Mouse (Mus musculus) ES-E14 (cell line): Measurements from ENCODE around the gene Olfr1428. TPM values are rescaled to one million over a fixed set of nuclear protein-coding genes. Genes with fewer than 3 reads are reported as not detected.
"Not testable (repeated sequence)": the region's sequence is repeated elsewhere in the genome, so short reads cannot be mapped to it uniquely, and the experiment has no call there.

Source experiments
- DNase-seq: peaks from one replicate; pipeline ENCODE4 v3.0.0-alpha.2; 2013; ENCODE audit warnings: low read depth, low spot score
- H3K27ac ChIP-seq: 2 replicates; pipeline ENCODE4 v1.5.1; 2012; ENCODE audit warnings: low read depth, mild to moderate bottlenecking, low read length, moderate library complexity, mixed read lengths; ENCODE audit not compliant: poor library complexity, insufficient read depth, severe bottlenecking
- H3K36me3 ChIP-seq: 2 replicates; pipeline ENCODE4 v1.6.1; 2012; ENCODE audit warnings: mild to moderate bottlenecking, low read length, moderate library complexity, mixed read lengths; ENCODE audit not compliant: control insufficient read depth, poor library complexity, insufficient read depth, severe bottlenecking
- H3K4me1 ChIP-seq, 2 experiments: fragments of 150-350 bp in 1 of 2; sonication (generic) in 1 of 2; 2 replicates each; pipeline ENCODE4 v1.6.1; 2012; ENCODE audit warnings: low read length in 2 of 2, mild to moderate bottlenecking in 1 of 2, mixed read lengths in 1 of 2; ENCODE audit not compliant: control insufficient read depth in 2 of 2, insufficient read depth in 2 of 2, poor library complexity in 1 of 2
- H3K4me3 ChIP-seq, 2 experiments: fragments of 150-350 bp in 1 of 2; sonication (generic) in 1 of 2; 2 replicates each; pipeline ENCODE4 v1.5.1; 2012; ENCODE audit warnings: low read length in 2 of 2, low read depth in 1 of 2, mild to moderate bottlenecking in 1 of 2, mixed read lengths in 1 of 2; ENCODE audit not compliant: insufficient read depth in 1 of 2, poor library complexity in 1 of 2, severe bottlenecking in 1 of 2
- H3K9ac ChIP-seq: 2 replicates; pipeline ENCODE4 v1.6.1; 2012; ENCODE audit warnings: low read depth, mild to moderate bottlenecking, low read length, mixed read lengths; ENCODE audit not compliant: poor library complexity, insufficient read depth, severe bottlenecking
- H3K9me3 ChIP-seq: fragments of 150-350 bp; sonication (generic); 2 replicates; pipeline ENCODE4 v1.6.1; 2012; ENCODE audit warnings: low read depth, mild to moderate bottlenecking, low read length; ENCODE audit not compliant: control insufficient read depth, insufficient read depth
- CHD2 ChIP-seq: IDR thresholded peaks from 2 replicates; pipeline ENCODE4 v1.6.1; 2014; ENCODE audit warnings: mild to moderate bottlenecking, low read depth, low read length, inconsistent platforms
- HCFC1 ChIP-seq: IDR thresholded peaks from 2 replicates; pipeline ENCODE4 v1.6.1; 2012; ENCODE audit warnings: low read length, inconsistent platforms, borderline replicate concordance; ENCODE audit not compliant: insufficient read depth
- MAFK ChIP-seq: IDR thresholded peaks from 2 replicates; pipeline ENCODE4 v1.6.1; 2014; ENCODE audit warnings: mild to moderate bottlenecking, low read depth, low read length, inconsistent platforms; ENCODE audit not compliant: insufficient read depth
- ZC3H11A ChIP-seq: IDR thresholded peaks from 2 replicates; pipeline ENCODE4 v1.6.1; 2012; ENCODE audit warnings: low read depth, mild to moderate bottlenecking, inconsistent platforms, low read length, borderline replicate concordance
- ZNF384 ChIP-seq: IDR thresholded peaks from 2 replicates; pipeline ENCODE4 v1.6.1; 2012; ENCODE audit warnings: low read depth, low read length, inconsistent platforms
- in situ Hi-C, 2 experiments: fragments of 600-800 bp; cut with MboI; formaldehyde crosslinking; loops; one replicate each; pipeline ENCODE4 v1.15.1; 2025; ENCODE audit warnings: low sequenced_read_pairs in 2 of 2, inconsistent platforms in 1 of 2; ENCODE audit not compliant: unreplicated experiment in 2 of 2
- total RNA-seq: library from RNA; depleted of rRNA; stranded (reverse); fragments of 300-350 nt; gene quantifications from 2 replicates; pipeline ENCODE4 v1.2.3, GENCODE M21; 2012

The Olfr1428 gene
- total RNA-seq, 1 experiment = not detected

DNA sequence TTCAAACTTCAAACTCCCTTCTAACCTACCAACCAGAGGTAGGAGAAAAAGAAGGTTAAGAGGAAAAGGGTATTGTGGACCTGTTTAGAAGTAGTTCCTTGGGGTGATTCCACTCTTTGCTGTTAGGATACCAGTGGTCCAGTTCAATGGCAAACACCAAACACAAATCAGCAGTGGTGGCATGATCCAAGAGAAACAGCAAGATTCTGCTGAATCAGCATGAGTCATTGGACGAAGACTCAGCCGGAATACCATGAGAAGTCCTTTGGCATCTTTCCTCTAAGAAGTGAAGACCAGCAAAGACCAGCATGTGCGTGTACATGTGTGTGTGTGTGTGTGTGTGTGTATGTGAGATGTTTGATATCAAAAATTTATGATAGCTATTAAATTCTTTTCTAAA, 767 bp upstream of the Olfr1428 start:
- in situ Hi-C loops = no loop called here
- no peak overlapping the region for H3K4me3 ChIP-seq
- no peak overlapping the region for H3K27ac ChIP-seq
- H3K9me3 ChIP-seq = no peaks in the 10 kb centered on the region
- no peak overlapping the region for H3K9ac ChIP-seq
- H3K4me1 ChIP-seq = no peaks in the 10 kb centered on the region
- no peaks in the 10 kb centered on the region for H3K36me3 ChIP-seq
- no peak for DNase-seq
- no peak for TF ChIP-seq ZC3H11A
- TF ChIP-seq CHD2 = no peak
- peak; percentile 84 for TF ChIP-seq MAFK

DNA sequence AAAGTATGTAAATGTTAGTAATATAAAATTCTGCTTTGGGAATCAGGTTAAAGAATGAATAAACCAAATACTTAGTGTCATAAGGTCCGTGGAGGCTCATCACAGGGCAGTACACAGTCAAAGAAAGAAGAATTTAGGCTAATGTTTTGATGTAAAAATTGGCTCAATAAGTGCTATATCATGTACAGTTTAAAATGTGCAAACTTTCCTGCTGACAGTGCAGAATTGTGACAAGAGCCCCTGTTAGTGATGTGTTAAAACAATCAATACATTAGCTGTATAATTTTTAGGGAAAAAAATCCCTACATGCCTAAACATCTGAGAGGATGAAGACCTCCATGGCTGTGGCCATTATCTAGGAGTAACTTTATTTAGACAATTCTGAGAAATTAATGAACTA, 1.9 kb downstream of the Olfr1428 start:
- H3K27ac ChIP-seq = no peak overlapping the region
- no peak overlapping the region for H3K9ac ChIP-seq
- H3K4me1 ChIP-seq = no peaks in the 10 kb centered on the region
- no peaks in the 10 kb centered on the region for H3K36me3 ChIP-seq
- no peak overlapping the region for H3K4me3 ChIP-seq
- no peak for DNase-seq
- H3K9me3 ChIP-seq = no peaks in the 10 kb centered on the region
- in situ Hi-C loops = no loop called here
- TF ChIP-seq ZNF384 (no peak), MAFK (peak; percentile 62; the same call in 1 of the 2 replicates), HCFC1 (no peak), CHD2 (no peak)

DNA sequence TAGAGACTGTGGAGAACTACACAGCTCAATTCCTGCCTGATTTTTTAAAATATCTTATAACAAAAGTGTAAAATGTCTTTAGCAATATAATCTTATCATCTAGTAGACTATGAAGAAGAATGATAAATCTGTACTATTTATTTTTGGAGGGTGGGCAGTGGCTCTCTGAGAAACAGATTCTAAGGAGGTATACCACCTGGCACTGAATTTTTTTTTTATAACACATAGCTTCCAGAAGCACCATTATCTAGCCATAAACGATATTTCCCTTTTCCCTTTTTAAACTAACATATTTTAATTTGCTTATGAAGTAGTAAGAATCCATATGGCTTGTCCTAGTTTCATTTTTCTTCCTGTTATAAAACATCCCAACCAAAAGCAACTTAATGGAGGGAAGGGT, 11.2 kb downstream of the Olfr1428 start:
- DNase-seq = no peak
- Histone ChIP-seq H3K9me3 (no peaks in the 10 kb centered on the region), H3K9ac (no peak overlapping the region), H3K4me3 (no peak overlapping the region), H3K36me3 (no peaks in the 10 kb centered on the region), H3K4me1 (no peaks in the 10 kb centered on the region), H3K27ac (no peak overlapping the region)
- in situ Hi-C loops = no loop called here
- TF ChIP-seq HCFC1 (no peak), ZC3H11A (no peak), CHD2 (no peak), ZNF384 (no peak), MAFK (no peak)

DNA sequence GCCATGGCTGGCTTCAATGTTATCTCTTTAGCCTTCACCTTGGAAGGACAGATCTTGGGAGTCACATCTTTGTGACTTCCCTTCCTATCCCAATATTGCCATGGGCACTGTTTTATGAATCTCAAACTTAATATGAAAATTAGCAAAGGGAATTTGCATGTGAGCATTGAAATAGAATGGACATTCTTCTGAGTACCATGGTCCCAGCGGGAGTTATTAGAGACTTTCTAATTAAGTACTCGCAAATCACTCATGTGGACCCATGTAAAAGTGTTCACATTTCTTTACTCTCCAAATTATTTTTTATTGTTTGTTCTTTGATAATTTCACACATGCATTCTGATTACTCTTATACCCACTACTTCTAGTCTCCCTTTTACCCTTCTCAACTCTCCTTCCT, 12.5 kb downstream of the Olfr1428 start, which contains the start of gene Olfr1427:
Gene Olfr1427 (minus strand): TSS at position 101 of the 400 bp plus-strand sequence.
- H3K4me1 ChIP-seq = no peaks in the 10 kb centered on the region
- no peaks in the 10 kb centered on the region for H3K9me3 ChIP-seq
- no peak for DNase-seq
- no peak for TF ChIP-seq CHD2
- no peak for TF ChIP-seq MAFK
- TF ChIP-seq ZNF384 = no peak
- TF ChIP-seq ZC3H11A = no peak
- TF ChIP-seq HCFC1 = no peak
- no peak within 1 kb of the TSS for H3K9ac ChIP-seq
- in situ Hi-C loops = no loop called here
- H3K4me3 ChIP-seq = no peak within 1 kb of the TSS
- H3K36me3 ChIP-seq = no peaks in the 10 kb centered on the region
- H3K27ac ChIP-seq = no peak within 1 kb of the TSS

DNA sequence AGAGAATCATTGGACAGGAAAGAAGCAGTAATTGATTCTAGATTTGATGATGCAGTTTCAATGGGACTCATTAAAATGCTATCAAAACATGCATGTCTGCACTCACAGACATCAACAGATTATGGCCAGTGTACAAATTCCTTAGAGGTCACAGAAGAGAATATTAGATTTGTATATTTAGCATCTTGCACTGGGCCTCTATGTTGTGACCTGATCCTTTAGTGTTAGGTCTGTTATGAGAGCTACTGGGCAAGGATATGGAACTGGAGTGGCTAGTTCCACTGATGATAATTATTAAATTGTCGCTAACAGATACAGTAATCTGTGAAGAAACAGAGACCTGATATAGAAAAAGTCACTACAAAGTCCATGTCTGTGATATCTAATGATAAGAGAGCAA, 23.8 kb downstream of the Olfr1428 start, which contains the start of gene Olfr1426:
Gene Olfr1426 (minus strand): TSS at position 101 of the 400 bp plus-strand sequence.
- in situ Hi-C loops = no loop called here
- Histone ChIP-seq H3K36me3 (no peaks in the 10 kb centered on the region), H3K4me3 (no peak within 1 kb of the TSS), H3K27ac (no peak within 1 kb of the TSS), H3K9me3 (no peaks in the 10 kb centered on the region), H3K9ac (no peak within 1 kb of the TSS), H3K4me1 (no peaks in the 10 kb centered on the region)
- TF ChIP-seq HCFC1 (no peak), ZC3H11A (no peak), MAFK (no peak), ZNF384 (no peak), CHD2 (no peak)
- DNase-seq = no peak

DNA sequence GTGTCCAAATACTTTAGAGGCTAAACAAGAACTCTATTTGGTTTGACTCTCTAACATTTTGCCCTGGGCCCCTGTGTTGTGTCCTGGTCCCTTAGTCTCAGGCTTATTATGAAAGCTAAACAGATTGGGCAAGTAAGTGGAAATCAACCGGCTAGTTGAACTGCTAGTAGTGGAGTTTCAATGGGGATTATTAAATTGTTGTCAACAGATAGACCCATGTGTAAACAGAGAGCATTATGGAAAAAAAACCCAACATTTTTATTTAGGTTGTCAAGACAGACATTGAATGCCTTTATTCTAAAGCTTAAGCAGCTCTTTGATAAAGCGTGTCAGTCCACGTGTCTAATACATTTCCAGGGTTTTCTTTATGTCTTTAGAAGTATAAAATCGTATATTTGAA, 38.1 kb downstream of the Olfr1428 start, which contains the start of gene Olfr1425:
Gene Olfr1425 (minus strand): TSS at position 101 of the 400 bp plus-strand sequence.
- DNase-seq, H3K9me3 ChIP-seq, H3K9ac ChIP-seq, H3K36me3 ChIP-seq, H3K4me1 ChIP-seq, H3K4me3 ChIP-seq, in situ Hi-C loops, H3K27ac ChIP-seq: not testable (repeated sequence)

DNA sequence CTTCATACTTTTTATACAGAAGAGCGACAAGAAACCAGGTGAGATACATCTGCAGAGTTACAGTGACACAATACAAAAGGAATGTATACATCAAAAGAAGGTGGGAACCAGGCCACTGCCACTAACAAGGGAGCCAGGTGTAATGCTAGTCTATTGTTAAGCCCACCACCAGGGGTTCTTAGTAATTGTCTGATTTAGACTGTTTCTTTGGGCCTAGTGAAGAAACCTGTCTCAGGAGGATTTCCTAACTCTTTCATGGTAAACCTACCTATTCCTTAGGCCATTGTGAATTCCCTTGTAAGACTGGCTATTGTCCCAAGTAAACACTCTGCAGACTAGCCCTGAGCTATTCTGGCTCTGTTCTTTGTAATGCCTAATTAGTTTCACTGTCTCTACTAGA, 46.2 kb downstream of the Olfr1428 start:
- H3K4me3 ChIP-seq, H3K36me3 ChIP-seq, in situ Hi-C loops, H3K4me1 ChIP-seq, DNase-seq, H3K9ac ChIP-seq, H3K27ac ChIP-seq, H3K9me3 ChIP-seq: not testable (repeated sequence)
